Mouse (Mus musculus): ENCODE measurements around the gene Klf13. TPM values are rescaled to one million over a fixed set of nuclear protein-coding genes. Genes with fewer than 3 reads are reported as not detected.

The Klf13 gene
- total and polyA plus RNA-seq, 2 experiments from 2014 or later: 32.0 TPM

DNA sequence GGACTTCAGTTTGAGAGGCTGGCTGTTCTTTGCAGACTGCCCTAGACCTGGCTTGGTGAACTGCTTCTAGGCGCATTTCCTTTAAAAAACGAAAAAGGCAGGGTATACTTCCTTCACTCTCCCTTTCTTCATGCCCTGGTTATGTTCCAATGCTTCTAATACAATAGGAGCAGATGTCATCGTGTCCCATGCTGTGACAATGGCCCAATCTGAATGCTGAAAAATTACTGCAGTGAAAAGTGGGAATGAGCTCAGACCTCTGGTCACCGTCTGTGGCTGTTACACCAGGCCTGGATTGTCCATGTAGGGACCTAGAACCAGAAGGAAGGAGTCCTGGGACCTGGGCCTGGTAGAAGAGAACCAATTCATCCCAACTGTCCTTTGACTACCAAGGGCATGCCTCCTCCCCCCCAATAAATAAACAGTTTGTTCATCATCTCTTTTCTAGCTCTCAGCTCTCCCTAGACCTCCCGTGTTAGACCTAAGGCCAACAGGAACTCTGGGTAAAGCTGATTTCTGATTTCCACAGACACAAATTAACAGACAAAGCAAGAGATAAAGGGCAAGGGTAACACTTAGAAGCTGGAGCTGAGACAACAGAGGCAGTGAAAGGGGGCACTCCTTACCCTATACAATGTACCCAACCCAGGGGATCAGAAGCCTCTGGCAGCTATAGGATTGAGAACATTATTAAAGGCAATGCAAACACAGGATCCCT lies 30.8 kb downstream of the Klf13 start:
- no peak for DNase-seq
- H3K9ac ChIP-seq: no peak overlapping the region
- TF ChIP-seq CTCF (IDR thresholded peaks at IDR 0.05; ENCODE audit: low read depth): no peak

DNA sequence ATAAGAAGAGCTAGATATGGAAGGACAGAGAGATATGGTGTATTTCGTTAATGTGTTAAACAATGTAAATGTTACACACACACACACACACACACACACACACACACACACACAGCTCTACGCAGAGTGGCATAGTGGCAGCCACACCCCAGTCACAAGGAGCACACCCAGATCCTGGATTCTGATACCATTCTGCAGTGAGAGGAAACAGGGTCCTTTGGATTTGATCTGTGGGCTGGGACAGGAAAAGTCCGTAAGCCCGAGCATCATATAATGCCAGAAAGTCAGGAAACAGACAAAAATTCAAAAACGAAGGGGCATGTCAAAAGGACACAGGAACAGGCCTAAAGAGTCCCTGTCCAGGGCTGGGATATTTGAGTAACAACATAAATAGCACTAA lies 33.1 kb downstream of the Klf13 start:
- no peak for DNase-seq
- no peak overlapping the region for H3K4me2 ChIP-seq (ENCODE audit: low read depth)
- H3K9me3 ChIP-seq (ENCODE audit: low read length): no peaks in the 10 kb centered on the region
- H3K36me3 ChIP-seq (ENCODE audit: insufficient read depth): no peaks in the 10 kb centered on the region
- no peaks in the 10 kb centered on the region for H3K27me3 ChIP-seq (ENCODE audit: insufficient read depth, low read length)
- WGBS: 89% methylated on average over 5 of the region's 5 CpGs
- no peak overlapping the region for H3K27ac ChIP-seq (ENCODE audit: low read depth, low read length)
- H3K4me1 ChIP-seq (ENCODE audit: insufficient read depth): peaks cover 7% of the 10 kb centered on the region
- no peak for TF ChIP-seq CTCF (IDR thresholded peaks at IDR 0.05; ENCODE audit: low read depth)
- ATAC-seq: no peak
- H3K9ac ChIP-seq: no peak overlapping the region
- no peak overlapping the region for H3K4me3 ChIP-seq (ENCODE audit: low read depth, low read length)

More for the DNA sequence above, 30.8 kb downstream of the Klf13 start:
- Histone ChIP-seq H3K36me3 (ENCODE audit: insufficient read depth) (no peaks in the 10 kb centered on the region), H3K9me3 (ENCODE audit: low read length) (no peaks in the 10 kb centered on the region), H3K4me1 (ENCODE audit: insufficient read depth) (peaks cover 3% of the 10 kb centered on the region; the same call in 1 of the 2 replicates), H3K27me3 (ENCODE audit: insufficient read depth, low read length) (no peaks in the 10 kb centered on the region), H3K27ac (ENCODE audit: low read depth, low read length) (peak overlapping the region; percentile 23; the same call in 1 of the 2 replicates), H3K4me3 (ENCODE audit: low read depth, low read length) (no peak overlapping the region), H3K4me2 (ENCODE audit: low read depth) (no peak overlapping the region)
- no peak for ATAC-seq
- 72% methylated on average over 5 of the region's 5 CpGs for WGBS

DNA sequence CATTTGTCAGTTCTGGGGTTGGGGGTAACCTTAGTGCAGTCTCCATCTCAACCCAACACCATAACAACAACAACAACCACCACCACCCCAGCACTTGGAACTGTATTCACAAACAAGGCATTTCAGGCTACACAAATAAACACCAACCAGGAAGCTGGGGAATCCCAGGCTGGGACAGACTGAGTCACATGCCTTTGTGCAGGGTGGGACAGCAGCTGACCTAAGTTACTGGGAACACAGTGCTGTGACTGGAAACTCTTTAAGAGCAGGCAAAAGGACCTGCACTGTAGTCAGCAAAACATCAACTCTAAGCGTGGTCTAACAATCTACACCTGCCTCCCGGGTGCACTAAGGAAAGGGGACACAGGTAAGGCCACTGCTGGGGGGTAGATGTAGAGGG lies 33.5 kb downstream of the Klf13 start:
- Histone ChIP-seq H3K4me1 (ENCODE audit: insufficient read depth) (peaks cover 7% of the 10 kb centered on the region), H3K27ac (ENCODE audit: low read depth, low read length) (no peak overlapping the region), H3K27me3 (ENCODE audit: insufficient read depth, low read length) (no peaks in the 10 kb centered on the region), H3K9ac (no peak overlapping the region), H3K36me3 (ENCODE audit: insufficient read depth) (no peaks in the 10 kb centered on the region), H3K9me3 (ENCODE audit: low read length) (no peaks in the 10 kb centered on the region), H3K4me3 (ENCODE audit: low read depth, low read length) (no peak overlapping the region), H3K4me2 (ENCODE audit: low read depth) (no peak overlapping the region)
- no peak for ATAC-seq
- 89% methylated on average over 2 of the region's 2 CpGs for WGBS
- TF ChIP-seq CTCF (IDR thresholded peaks at IDR 0.05; ENCODE audit: low read depth): no peak
- DNase-seq: no peak

DNA sequence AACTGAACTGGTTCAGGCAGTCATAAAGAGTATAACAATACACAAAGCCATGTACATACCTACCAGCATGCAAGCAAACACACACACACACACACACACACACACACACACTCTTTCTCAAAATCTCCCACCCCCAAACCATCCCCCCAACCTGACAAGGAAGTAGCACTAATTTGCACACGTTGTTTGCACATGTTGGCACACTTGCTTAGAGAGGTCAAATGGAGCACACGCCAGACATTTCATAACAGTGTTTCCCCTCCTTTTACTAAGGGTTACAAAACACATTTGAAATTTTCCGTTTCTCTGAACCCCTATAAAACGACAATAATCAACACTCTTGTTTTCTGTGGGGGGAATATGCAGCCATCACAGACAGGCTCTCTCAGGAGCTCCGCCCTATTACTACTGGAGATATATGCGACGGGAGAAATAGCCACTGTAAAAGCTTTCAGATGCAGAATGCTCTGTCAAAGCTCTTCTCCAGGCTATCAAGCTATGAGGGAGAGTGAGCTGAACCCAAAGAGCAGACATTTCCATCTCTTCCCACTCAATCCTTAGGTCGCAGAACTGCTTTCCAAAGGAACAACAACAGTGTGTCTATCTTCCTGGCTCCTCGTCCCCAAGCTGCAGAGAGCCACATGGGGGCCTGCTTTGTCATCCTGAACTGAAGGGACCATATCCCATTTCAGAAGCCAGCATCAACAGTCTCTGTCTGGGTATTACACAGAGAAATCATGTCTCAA lies 34.9 kb downstream of the Klf13 start:
- no peak for ATAC-seq
- no peak overlapping the region for H3K9ac ChIP-seq
- no peak overlapping the region for H3K4me2 ChIP-seq (ENCODE audit: low read depth)
- H3K27me3 ChIP-seq (ENCODE audit: insufficient read depth, low read length): no peaks in the 10 kb centered on the region
- H3K36me3 ChIP-seq (ENCODE audit: insufficient read depth): no peaks in the 10 kb centered on the region
- no peak for TF ChIP-seq CTCF (IDR thresholded peaks at IDR 0.05; ENCODE audit: low read depth)
- no peak for DNase-seq
- H3K27ac ChIP-seq (ENCODE audit: low read depth, low read length): no peak overlapping the region
- peaks cover 7% of the 10 kb centered on the region for H3K4me1 ChIP-seq (ENCODE audit: insufficient read depth)
- H3K4me3 ChIP-seq (ENCODE audit: low read depth, low read length): no peak overlapping the region
- WGBS: 63% methylated on average over 9 of the region's 9 CpGs
- no peaks in the 10 kb centered on the region for H3K9me3 ChIP-seq (ENCODE audit: low read length)

DNA sequence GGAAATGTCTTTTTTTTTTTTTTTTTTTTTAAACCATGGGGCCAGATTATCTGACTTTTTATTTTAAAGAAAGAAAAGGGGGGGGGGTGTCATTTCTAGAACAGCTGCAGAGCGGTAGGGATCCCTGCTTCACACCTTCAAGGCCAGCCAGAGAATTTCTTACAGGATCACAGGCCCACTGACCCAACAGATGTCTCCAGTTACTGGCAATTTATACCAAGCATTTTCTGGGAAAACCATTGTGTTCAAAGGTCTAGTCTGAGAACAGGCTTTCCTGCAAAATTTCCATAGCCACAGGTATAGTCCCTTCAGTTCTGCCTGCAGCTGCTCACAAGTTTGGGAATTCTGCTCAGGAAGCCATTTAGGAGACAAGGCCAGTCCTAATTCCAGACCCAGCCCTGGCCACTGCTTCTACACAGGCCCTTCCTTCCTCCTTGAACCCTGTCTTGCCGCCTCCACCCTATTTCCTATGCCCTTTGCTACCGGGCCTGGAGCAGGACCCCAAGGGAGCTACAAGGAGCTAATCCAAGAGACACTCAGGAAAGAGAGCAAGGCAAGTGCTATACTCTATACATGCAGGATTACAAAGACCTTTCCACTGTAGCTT lies 36.0 kb downstream of the Klf13 start:
- ATAC-seq: no peak

DNA sequence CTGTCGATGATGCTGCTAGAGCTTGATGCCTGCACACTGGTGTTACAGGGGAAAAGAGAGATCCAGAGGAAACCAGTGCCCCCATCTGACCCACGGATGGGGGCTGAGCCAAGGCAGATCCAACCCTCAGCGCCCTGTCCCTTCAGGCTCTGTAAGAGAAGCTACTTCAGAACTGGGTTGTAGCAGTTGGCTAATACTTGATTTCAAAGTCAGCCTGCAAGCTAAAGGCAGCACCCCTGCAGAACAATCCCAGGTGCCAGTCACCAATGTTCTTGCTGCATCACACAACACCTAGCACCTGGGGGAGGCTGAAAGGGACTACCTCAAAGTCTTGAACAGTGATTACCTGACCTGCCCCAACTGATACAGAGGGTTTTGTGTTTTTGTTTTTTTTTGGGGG lies 36.8 kb downstream of the Klf13 start:
- ATAC-seq (no peak), DNase-seq (no peak)
- Histone ChIP-seq H3K4me2 (ENCODE audit: low read depth) (no peak overlapping the region), H3K27me3 (ENCODE audit: insufficient read depth, low read length) (no peaks in the 10 kb centered on the region), H3K4me3 (ENCODE audit: low read depth, low read length) (no peak overlapping the region), H3K9me3 (ENCODE audit: low read length) (no peaks in the 10 kb centered on the region), H3K9ac (no peak overlapping the region), H3K27ac (ENCODE audit: low read depth, low read length) (no peak overlapping the region), H3K4me1 (ENCODE audit: insufficient read depth) (peaks cover 10% of the 10 kb centered on the region), H3K36me3 (ENCODE audit: insufficient read depth) (no peaks in the 10 kb centered on the region)
- no peak for TF ChIP-seq CTCF (IDR thresholded peaks at IDR 0.05; ENCODE audit: low read depth)
- 67% methylated on average over 3 of the region's 3 CpGs for WGBS

More for the DNA sequence above, 36.0 kb downstream of the Klf13 start:
- 52% methylated on average over 3 of the region's 3 CpGs for WGBS
- Histone ChIP-seq H3K9me3 (ENCODE audit: low read length) (no peaks in the 10 kb centered on the region), H3K27ac (ENCODE audit: low read depth, low read length) (no peak overlapping the region), H3K4me2 (ENCODE audit: low read depth) (no peak overlapping the region), H3K27me3 (ENCODE audit: insufficient read depth, low read length) (no peaks in the 10 kb centered on the region), H3K4me1 (ENCODE audit: insufficient read depth) (peaks cover 7% of the 10 kb centered on the region), H3K9ac (no peak overlapping the region), H3K4me3 (ENCODE audit: low read depth, low read length) (no peak overlapping the region), H3K36me3 (ENCODE audit: insufficient read depth) (no peaks in the 10 kb centered on the region)
- no peak for TF ChIP-seq CTCF (IDR thresholded peaks at IDR 0.05; ENCODE audit: low read depth)
- DNase-seq: no peak

DNA sequence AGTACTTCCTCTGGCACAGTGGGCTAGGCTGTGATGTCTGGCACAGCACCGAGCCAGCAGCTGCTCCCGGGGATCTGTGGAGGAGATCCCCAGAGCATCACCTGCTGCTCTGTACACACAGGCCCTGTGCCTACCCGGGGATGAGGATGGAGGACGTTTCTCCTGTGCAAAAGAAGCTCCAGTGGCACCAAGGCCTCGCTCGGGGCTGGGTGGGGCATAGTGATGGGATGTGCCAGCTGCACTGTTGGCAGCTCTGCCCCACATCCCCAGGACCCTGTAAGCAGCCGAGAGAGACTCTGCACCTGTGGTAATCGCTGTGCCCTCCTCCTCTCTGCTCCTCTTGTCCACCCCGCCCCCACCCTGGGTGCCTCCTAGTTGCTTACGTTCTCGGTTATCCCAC lies 37.4 kb downstream of the Klf13 start:
- Histone ChIP-seq H3K9me3 (ENCODE audit: low read length) (no peaks in the 10 kb centered on the region), H3K27ac (ENCODE audit: low read depth, low read length) (no peak overlapping the region), H3K36me3 (ENCODE audit: insufficient read depth) (no peaks in the 10 kb centered on the region), H3K27me3 (ENCODE audit: insufficient read depth, low read length) (no peaks in the 10 kb centered on the region), H3K4me1 (ENCODE audit: insufficient read depth) (peaks cover 11% of the 10 kb centered on the region), H3K9ac (no peak overlapping the region), H3K4me3 (ENCODE audit: low read depth, low read length) (no peak overlapping the region), H3K4me2 (ENCODE audit: low read depth) (no peak overlapping the region)
- DNase-seq (peak; percentile 42), ATAC-seq (peak; percentile 41; the same call in 1 of the 2 replicates)
- 37% methylated on average over 11 of the region's 11 CpGs for WGBS
- no peak for TF ChIP-seq CTCF (IDR thresholded peaks at IDR 0.05; ENCODE audit: low read depth)

Data from forebrain, postnatal 0 days (tissue).